Mouse (Mus musculus): Measurements from ENCODE around the gene Il5. TPM values are rescaled to one million over a fixed set of nuclear protein-coding genes. Genes with fewer than 3 reads are reported as not detected.

Il5 gene
- polyA plus RNA-seq, 1 experiment from 2014 or later, result not detected

DNA sequence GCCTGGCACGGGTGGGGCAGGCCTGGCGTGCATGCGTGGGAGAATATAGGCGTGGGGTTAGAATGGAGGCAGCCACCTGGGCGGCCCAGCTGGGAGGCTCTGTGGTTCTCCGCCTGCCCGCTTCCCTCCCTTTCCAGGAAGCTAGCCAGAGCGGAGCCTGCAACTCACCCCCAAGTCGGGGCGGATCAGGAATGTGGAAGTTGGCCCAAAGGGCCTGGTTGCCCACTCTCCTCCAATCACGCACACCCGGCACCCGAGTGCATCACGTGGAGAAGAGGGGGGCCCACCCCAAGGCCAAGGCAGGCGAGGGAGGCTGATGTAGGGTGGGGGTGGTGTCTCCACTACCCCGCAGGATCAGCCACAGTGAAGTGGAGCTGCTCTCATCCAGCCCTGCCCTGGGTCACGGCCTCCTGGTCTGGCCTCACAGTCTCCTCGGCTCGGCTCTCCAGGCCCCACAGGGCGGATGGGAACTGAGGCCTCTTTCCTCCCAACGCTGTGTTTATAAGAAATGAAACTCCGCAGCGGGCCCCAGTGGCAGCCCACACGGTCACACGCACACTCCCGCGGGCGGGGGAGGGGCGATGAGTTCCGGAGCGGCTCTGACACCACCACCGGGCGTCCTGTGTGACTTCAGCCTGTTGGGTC, 43.0 kb downstream of the Il5 start:
- peak overlapping the region; percentile 67 for H3K9ac ChIP-seq

DNA sequence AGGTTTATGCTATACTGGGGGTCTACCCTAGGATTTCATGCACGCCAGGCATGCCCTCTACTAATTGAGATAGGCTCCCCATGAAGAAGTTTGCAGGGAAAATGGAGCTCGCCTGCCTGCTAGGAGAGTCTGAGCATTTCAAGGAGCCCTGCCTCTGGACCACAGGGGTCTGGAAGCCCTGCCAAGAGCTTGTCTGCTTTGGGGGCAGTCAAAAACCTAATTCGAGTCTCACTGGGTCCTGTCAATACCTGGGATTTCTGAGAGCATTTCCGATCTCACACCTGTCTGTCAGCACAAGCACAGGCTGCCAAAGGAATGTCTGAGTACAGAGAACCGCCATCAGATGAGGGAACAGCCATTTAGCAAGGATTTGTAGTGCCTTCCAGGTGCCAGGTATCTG, 44.0 kb downstream of the Il5 start:
- no peak overlapping the region for H3K4me3 ChIP-seq
- no peak overlapping the region for H3K4me2 ChIP-seq
- H3K36me3 ChIP-seq, result no peaks in the 10 kb centered on the region
- H3K27ac ChIP-seq, result no peak overlapping the region
- H3K9me3 ChIP-seq, result no peaks in the 10 kb centered on the region
- no peak for ATAC-seq (ENCODE audit: low FRiP score)
- 39% methylated on average over 5 of the region's 5 CpGs for WGBS
- peaks cover 37% of the 10 kb centered on the region for H3K4me1 ChIP-seq (replicated peaks)
- H3K9ac ChIP-seq, result no peak overlapping the region
- H3K27me3 ChIP-seq, result peaks cover 83% of the 10 kb centered on the region

More for the DNA sequence above, 43.0 kb downstream of the Il5 start:
- peak overlapping the region; percentile 33 for H3K4me3 ChIP-seq
- peak overlapping the region; percentile 61 for H3K4me2 ChIP-seq
- WGBS, result 3% methylated on average over 33 of the region's 33 CpGs
- ATAC-seq (ENCODE audit: low FRiP score), result peak; percentile 69
- no peak overlapping the region for H3K27ac ChIP-seq
- H3K9me3 ChIP-seq, result no peaks in the 10 kb centered on the region
- peaks cover 83% of the 10 kb centered on the region for H3K27me3 ChIP-seq
- H3K4me1 ChIP-seq (replicated peaks), result peaks cover 40% of the 10 kb centered on the region
- H3K36me3 ChIP-seq, result no peaks in the 10 kb centered on the region

DNA sequence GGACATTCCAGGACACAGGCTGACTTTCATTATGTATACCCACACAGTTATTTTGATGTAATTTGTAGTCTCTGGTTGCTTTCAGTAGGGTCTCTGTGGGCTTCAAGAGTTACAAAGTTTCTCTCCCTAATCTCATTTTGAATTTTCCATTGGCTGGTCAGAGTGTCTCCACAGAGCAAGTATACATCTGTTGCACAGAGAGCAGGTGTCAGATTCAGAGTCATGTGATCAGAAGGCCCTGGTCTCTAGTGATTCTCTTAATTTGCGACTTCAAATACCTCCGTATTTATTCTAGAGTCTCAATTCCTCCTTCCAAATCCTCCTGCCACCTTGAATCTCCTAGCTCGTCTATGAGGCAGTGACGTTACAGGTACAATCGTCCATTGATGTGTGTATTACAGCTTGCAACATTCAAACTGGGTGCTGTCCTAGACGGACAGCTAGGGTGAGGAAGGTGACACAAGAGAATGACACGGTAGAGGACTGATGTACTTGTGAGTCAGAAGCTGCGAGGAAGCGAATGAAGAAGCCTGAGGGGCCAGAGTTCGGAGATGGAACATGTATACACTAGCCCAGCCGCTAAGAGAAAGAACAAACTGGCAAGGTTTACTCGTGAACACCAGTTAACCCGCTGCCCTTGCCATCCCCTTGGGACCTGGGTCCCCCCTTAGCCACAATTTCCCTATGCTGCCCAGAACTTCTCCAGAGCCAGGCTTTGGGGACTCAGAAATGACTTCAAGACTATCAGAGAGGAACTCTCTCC, 48.0 kb downstream of the Il5 start:
- no peak for ATAC-seq (ENCODE audit: low FRiP score)
- 78% methylated on average over 13 of the region's 13 CpGs for WGBS
- Histone ChIP-seq H3K9ac (no peak overlapping the region), H3K27ac (no peak overlapping the region), H3K4me1 (replicated peaks) (peaks cover 18% of the 10 kb centered on the region), H3K27me3 (peaks cover 63% of the 10 kb centered on the region), H3K4me2 (no peak overlapping the region), H3K4me3 (no peak overlapping the region), H3K9me3 (no peaks in the 10 kb centered on the region), H3K36me3 (no peaks in the 10 kb centered on the region)

DNA sequence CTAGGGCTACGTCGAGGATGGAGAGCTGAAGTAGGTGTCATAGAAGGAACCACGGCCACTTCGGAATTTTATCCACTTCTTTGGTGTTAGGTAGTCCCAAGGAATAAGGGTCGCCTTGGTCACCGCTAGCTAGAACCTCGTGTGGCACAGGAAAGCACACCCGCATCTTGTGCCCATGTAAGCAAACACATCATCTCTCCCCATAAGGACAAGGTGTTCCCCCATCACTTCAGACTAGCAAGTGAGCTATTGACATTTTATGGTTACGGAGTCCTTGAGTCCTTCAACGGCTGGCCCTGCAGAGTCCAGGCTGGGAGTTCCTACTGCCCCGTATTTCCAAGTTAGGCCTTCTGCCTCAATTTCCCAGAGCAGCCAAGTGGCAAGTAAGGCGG, 48.6 kb downstream of the Il5 start:
- H3K9me3 ChIP-seq, result no peaks in the 10 kb centered on the region
- peak overlapping the region; percentile 97 for H3K4me2 ChIP-seq
- no peaks in the 10 kb centered on the region for H3K36me3 ChIP-seq
- no peak overlapping the region for H3K27ac ChIP-seq
- H3K4me3 ChIP-seq, result peak overlapping the region; percentile 74
- H3K9ac ChIP-seq, result peak overlapping the region; percentile 78
- peaks cover 13% of the 10 kb centered on the region for H3K4me1 ChIP-seq (replicated peaks)
- 65% methylated on average over 12 of the region's 12 CpGs for WGBS
- no peak for ATAC-seq (ENCODE audit: low FRiP score)
- peaks cover 58% of the 10 kb centered on the region for H3K27me3 ChIP-seq

DNA sequence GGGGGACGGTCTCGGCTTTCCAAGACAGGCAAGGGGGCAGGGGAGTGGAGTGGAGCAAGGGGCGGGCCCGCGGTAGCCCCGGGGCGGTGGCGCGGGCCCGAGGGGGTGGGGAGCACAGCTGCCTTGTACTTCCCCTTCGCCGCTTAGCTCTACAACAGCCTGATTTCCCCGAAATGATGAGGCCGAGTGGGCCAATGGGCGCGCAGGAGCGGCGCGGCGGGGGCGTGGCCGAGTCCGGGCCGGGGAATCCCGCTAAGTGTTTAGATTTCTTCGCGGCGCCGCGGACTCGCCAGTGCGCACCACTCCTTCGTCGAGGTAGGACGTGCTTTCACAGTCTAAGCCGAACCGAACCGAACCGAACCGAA, 49.1 kb downstream of the Il5 start, which contains the start of gene Irf1:
Gene Irf1 (plus strand): TSS at position 255 of the 365 bp plus-strand sequence.
- peaks cover 11% of the 10 kb centered on the region for H3K4me1 ChIP-seq (replicated peaks)
- peak within 1 kb of the TSS; percentile 78 for H3K9ac ChIP-seq
- H3K27ac ChIP-seq, result no peak within 1 kb of the TSS
- H3K9me3 ChIP-seq, result no peaks in the 10 kb centered on the region
- H3K27me3 ChIP-seq, result peaks cover 52% of the 10 kb centered on the region
- under 1% methylated on average over 37 of the region's 40 CpGs for WGBS
- ATAC-seq (ENCODE audit: low FRiP score), result peak; percentile 91
- H3K4me2 ChIP-seq, result peak within 1 kb of the TSS; percentile 97
- H3K4me3 ChIP-seq, result peak within 1 kb of the TSS; percentile 74
- no peaks in the 10 kb centered on the region for H3K36me3 ChIP-seq

DNA sequence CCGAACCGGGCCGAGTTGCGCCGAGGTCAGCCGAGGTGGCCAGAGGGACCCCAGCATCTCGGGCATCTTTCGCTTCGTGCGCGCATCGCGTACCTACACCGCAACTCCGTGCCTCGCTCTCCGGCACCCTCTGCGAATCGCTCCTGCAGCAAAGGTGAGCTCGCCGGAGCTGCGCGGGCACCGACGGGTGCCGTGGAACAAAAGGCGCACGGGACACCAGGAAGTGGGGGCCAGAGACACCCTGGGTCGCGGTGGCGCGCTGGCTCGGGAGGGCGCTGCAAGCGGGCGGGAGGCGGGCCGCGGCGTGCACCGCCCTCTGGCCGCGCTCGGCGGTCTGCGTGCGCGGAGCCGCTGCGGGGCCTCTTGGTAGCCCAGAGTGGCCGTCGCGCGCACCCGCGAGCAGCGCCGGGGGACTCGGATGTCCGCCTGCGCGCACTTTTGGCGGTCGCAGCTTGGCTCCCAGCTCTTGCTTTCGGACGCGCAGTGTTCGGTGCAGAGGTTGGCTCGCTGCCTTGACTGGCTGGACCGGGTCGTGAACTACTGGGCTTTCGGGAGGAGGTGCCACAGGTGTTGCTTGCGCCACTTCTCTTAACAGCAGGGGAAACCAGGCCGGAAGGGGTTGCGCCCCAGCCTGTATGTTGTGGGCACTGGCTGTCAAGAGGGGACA, 49.7 kb downstream of the Il5 start:
- H3K4me2 ChIP-seq, result peak overlapping the region; percentile 97
- no peaks in the 10 kb centered on the region for H3K36me3 ChIP-seq
- WGBS, result under 1% methylated on average over 75 of the region's 75 CpGs
- peaks cover 11% of the 10 kb centered on the region for H3K4me1 ChIP-seq (replicated peaks)
- H3K9ac ChIP-seq, result peak overlapping the region; percentile 78
- no peak overlapping the region for H3K27ac ChIP-seq
- peaks cover 50% of the 10 kb centered on the region for H3K27me3 ChIP-seq
- H3K9me3 ChIP-seq, result no peaks in the 10 kb centered on the region
- H3K4me3 ChIP-seq, result peak overlapping the region; percentile 74
- peak; percentile 85 for ATAC-seq (ENCODE audit: low FRiP score)

DNA sequence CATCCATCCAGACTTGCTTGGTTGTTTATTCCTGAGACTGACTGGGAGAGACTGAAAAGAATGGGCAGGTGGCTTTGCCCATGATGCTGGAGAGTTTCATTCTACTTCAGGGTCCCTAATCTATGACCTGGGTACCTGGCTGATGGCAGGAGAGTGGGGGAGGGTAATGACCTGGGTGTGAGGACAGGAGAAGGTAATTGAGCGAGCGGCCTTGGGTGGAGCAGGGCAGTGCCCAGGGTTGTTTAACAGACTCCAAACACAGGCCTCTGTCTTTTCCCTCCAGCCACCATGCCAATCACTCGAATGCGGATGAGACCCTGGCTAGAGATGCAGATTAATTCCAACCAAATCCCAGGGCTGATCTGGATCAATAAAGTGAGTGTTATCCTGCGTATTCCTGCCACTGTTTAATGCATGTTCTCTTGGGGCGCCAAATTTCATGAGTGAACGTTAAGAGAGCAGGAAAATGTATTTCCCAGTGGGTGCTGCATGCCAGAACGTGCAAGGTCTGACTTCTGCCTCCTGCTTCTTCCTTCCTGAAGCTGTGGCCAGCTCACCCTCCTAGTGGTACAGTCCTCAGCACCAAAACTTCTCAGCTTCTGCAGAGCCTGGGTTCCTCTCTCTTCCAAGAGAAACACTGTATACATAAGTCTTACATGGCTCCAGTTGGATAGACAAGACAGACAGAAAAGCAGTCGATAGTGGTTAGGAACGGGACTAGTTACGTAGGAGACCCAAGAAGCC, 50.6 kb downstream of the Il5 start:
- no peak for ATAC-seq (ENCODE audit: low FRiP score)

DNA sequence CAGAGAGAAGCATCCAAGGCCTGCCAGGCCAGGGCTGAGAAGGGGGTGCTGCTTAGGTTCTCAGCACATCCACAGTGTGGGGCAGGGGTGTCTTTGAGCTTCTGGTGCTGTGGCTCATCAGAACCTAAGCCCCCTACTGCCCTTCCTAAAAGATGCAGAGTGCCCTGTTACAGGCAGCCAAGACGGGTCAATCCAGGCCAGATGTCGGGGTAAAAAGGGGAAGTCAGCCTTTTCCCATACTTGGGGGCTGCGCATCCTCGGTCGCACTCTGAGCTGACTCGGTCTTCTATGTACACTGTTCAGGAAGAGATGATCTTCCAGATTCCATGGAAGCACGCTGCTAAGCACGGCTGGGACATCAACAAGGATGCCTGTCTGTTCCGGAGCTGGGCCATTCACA, 51.9 kb downstream of the Il5 start:
- H3K4me3 ChIP-seq, result no peak overlapping the region
- H3K9ac ChIP-seq, result no peak overlapping the region
- ATAC-seq (ENCODE audit: low FRiP score), result no peak
- H3K4me1 ChIP-seq (replicated peaks), result peaks cover 11% of the 10 kb centered on the region
- no peaks in the 10 kb centered on the region for H3K36me3 ChIP-seq
- 86% methylated on average over 9 of the region's 9 CpGs for WGBS
- H3K27me3 ChIP-seq, result peaks cover 37% of the 10 kb centered on the region
- H3K4me2 ChIP-seq, result no peak overlapping the region
- H3K9me3 ChIP-seq, result no peaks in the 10 kb centered on the region
- H3K27ac ChIP-seq, result no peak overlapping the region

More for the DNA sequence above, 50.6 kb downstream of the Il5 start:
- no peak overlapping the region; the same call in 1 of the 2 replicates for H3K9ac ChIP-seq
- H3K4me1 ChIP-seq (replicated peaks), result peaks cover 11% of the 10 kb centered on the region
- H3K27ac ChIP-seq, result no peak overlapping the region
- H3K4me2 ChIP-seq, result peak overlapping the region; percentile 97
- H3K9me3 ChIP-seq, result no peaks in the 10 kb centered on the region
- peak overlapping the region; percentile 74; the same call in 1 of the 2 replicates for H3K4me3 ChIP-seq
- H3K27me3 ChIP-seq, result peaks cover 46% of the 10 kb centered on the region
- 82% methylated on average over 11 of the region's 11 CpGs for WGBS
- no peaks in the 10 kb centered on the region for H3K36me3 ChIP-seq

DNA sequence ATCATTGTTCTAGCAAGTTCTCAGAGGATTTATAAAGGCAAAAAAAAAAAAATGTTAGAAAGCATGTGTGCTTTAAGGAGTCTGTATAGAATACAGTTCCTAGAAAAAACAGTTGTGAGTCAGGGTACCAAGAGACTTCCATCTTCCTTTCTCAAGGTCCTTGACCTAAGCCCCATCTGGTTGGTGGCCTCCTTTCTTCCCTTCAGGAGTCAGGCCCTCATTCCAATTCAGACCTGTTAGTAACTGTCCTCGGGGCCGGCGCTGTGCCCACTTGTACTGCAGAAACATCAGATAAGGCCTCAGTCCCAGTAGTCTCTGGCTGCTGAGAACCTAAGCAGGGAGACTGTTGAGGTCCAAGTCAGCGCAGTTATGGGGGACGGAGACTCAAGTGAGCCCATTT, 52.5 kb downstream of the Il5 start, which contains the start of gene Gm17334:
Gene Gm17334 (minus strand): TSS at position 101 of the 400 bp plus-strand sequence.
- no peaks in the 10 kb centered on the region for H3K9me3 ChIP-seq
- 90% methylated on average over 5 of the region's 5 CpGs for WGBS
- no peak for ATAC-seq (ENCODE audit: low FRiP score)
- H3K4me3 ChIP-seq, result no peak within 1 kb of the TSS
- no peak within 1 kb of the TSS for H3K4me2 ChIP-seq
- H3K4me1 ChIP-seq (replicated peaks), result peaks cover 11% of the 10 kb centered on the region
- H3K9ac ChIP-seq, result no peak within 1 kb of the TSS
- no peak within 1 kb of the TSS for H3K27ac ChIP-seq
- H3K36me3 ChIP-seq, result no peaks in the 10 kb centered on the region
- H3K27me3 ChIP-seq, result peaks cover 35% of the 10 kb centered on the region

DNA sequence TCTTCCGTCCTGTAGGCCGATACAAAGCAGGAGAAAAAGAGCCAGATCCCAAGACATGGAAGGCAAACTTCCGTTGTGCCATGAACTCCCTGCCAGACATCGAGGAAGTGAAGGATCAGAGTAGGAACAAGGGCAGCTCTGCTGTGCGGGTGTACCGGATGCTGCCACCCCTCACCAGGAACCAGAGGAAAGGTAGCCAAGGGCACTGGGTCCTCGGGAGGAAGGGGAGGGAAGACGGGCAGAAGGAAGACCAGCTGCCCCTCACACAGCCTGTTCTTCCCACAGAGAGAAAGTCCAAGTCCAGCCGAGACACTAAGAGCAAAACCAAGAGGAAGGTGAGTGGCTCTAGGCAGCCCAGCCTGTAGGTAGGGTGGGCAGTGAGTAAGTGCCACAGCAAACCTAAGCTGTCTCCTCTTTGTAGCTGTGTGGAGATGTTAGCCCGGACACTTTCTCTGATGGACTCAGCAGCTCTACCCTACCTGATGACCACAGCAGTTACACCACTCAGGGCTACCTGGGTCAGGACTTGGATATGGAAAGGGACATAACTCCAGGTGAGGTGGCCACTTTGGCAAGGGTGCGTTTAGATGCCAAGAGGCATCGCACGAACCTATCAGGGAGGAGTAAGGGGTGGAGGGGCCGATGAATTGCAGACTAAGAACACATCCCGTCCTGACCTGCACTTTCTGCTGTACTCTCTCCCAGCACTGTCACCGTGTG, 53.2 kb downstream of the Il5 start:
- Histone ChIP-seq H3K4me3 (no peak overlapping the region), H3K9ac (no peak overlapping the region), H3K9me3 (no peaks in the 10 kb centered on the region), H3K27ac (no peak overlapping the region), H3K4me1 (replicated peaks) (peaks cover 11% of the 10 kb centered on the region), H3K36me3 (no peaks in the 10 kb centered on the region), H3K27me3 (peaks cover 28% of the 10 kb centered on the region), H3K4me2 (no peak overlapping the region)
- no peak for ATAC-seq (ENCODE audit: low FRiP score)
- WGBS, result 89% methylated on average over 16 of the region's 16 CpGs
